Mouse (Mus musculus) layer of hippocampus, adult 9-10 months (tissue): ENCODE measurements around the gene Fmo1.

Experiments used
- DNase-seq: peaks from one replicate; pipeline ENCODE4 v3.0.0; 2022; ENCODE audit warnings: low spot score

Fmo1 gene

GRCm38 (mm10) chr1:162866280-162866681, at the start of gene Fmo1:
TSS of gene Fmo1 (minus strand) at chr1:162866610.
- DNase-seq = no peak

- DNase-seq = no peak
Observed at GRCm38 (mm10) chr1:162914932-162915556, 48.6 kb upstream of the Fmo1 start.

- DNase-seq = no peak
Observed at GRCm38 (mm10) chr1:162912085-162912484, 45.7 kb upstream of the Fmo1 start.

DNA sequence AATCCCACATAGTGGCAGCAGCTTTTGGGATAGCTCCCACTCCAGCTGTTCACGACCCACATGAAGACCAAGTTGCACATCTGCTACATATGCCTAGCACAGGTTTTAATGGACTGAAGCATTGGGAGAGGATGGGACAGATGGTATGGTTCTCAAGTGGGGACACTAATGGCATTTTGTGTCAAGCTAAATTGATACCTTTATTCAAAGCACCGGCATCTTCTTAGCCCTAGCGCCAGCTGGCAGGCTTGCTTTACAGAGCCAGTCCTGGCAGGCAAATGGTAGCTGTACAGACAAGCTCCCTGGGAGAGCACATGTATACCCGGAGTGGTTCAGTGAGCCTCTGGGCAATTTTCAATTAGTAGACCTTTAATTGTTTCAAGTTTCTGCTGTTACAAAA, 35.5 kb upstream of the Fmo1 start:
- DNase-seq = no peak

DNA sequence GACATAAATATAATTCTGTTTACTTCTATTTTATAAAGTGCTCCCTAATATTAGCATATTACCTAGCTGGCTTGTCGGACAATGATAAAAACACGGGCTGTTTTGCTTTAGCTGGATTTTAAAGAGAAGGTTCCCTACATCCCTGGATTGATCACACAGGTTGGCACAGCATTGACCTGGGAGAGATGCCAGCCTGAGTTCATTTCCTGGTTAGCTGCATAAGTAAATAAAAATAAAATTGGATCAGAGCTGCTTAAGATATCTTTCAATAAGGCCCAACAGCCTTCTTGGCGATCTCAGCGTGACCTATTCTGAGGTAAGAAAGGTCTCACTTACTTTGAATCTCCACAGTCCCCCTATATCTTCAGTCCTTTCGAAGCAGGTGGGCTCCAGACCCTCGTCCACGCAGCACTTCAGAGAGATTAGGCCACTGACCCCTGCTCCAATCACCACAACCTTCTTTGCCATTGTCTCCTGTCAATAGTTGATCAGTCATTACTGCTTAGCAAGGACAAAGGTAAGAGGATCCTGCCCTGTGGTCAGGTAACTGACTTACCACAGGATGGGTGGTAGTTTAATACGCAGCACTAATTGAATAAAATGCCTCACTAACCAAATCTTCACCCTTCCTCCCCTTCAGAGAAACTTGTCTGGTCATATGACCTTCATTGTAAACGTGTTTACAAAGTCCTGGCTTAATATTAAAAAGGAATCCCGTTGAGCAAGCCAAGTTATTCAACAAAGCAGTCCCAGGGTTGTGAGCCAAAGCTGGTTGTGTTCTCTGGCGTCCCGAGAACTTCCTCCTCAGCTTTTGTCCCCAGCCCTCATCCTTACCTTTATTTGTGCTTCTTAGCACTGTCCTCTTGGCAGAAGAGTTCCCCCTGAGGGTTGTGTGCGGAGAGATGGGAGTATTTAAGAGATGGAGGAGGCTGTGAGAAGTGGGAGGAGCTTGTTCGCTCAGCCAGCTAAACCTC, 31.7 kb upstream of the Fmo1 start, which contains the start of gene Fmo2:
Gene Fmo2, minus strand, starts transcription at position 889 of the 974 bp plus-strand sequence.
- DNase-seq = no peak

DNA sequence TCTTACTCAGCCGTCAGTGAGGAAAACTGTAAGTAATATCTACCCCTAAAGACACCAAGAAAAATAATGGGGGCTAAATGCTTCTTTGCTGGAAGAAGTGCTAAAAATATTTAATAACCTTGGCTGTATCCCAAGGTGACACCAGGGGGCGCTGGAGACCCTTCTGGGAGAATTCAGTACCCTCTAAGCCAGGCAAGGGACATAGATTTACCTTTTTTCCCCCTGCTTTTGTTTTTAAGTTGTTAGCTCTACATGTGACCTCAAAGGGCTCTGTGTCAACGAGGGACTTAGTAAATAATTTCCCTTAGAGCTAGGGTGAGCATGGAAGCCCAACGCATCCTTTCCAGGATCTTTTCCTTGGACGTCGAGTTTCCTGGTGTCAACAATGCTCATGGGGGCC, 29.5 kb upstream of the Fmo1 start:
- no peak for DNase-seq

GRCm38 (mm10) chr1:162893014-162893413, 26.6 kb upstream of the Fmo1 start:
- no peak for DNase-seq

- no peak for DNase-seq
Observed at GRCm38 (mm10) chr1:162891980-162892451, 25.6 kb upstream of the Fmo1 start.

DNA sequence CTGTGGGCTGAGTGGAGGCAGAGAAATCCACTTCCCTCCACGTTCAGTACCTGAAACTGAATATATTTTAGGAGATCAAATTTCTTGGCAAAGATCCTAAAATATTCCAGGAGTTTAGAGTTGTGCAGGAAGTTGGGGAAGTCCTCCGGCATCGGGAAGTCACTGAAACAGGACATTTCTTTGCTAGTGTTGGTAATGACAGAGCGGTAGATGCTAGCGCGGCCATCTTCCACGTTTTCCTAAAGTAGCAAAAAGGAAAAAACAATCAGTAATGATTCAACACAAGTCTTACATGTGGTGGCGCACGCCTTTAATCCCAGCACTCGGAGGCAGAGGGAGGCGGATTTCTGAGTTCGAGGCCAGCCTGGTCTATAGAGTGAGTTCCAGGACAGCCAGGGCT, 22.2 kb upstream of the Fmo1 start:
- DNase-seq = no peak

DNA sequence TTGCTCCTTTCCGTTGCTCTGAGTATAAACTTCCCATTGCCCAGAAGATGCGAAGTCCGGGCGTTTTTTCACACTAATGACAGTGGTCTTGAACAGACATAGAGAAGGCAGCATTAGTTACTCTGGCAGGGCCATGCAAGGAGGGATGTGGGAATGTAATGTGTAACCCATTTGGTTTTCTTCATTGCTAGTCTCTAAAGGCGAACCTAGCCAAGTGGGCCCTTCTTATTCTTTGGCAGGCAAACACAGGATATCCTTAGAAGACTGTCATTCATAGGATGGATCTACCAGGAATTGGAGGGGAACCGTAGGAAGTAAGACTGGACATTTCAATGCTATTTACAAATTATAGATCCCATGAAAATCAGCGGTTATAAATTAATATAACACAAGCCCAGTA, 21.2 kb upstream of the Fmo1 start:
- DNase-seq = no peak

- no peak for DNase-seq
Observed at GRCm38 (mm10) chr1:162886138-162886816, 19.9 kb upstream of the Fmo1 start.

- DNase-seq = no peak
Observed at GRCm38 (mm10) chr1:162882681-162883080, 16.3 kb upstream of the Fmo1 start.

GRCm38 (mm10) chr1:162879595-162880369, 13.4 kb upstream of the Fmo1 start:
- DNase-seq = no peak

GRCm38 (mm10) chr1:162875091-162875490, 8.7 kb upstream of the Fmo1 start:
- DNase-seq = no peak

DNA sequence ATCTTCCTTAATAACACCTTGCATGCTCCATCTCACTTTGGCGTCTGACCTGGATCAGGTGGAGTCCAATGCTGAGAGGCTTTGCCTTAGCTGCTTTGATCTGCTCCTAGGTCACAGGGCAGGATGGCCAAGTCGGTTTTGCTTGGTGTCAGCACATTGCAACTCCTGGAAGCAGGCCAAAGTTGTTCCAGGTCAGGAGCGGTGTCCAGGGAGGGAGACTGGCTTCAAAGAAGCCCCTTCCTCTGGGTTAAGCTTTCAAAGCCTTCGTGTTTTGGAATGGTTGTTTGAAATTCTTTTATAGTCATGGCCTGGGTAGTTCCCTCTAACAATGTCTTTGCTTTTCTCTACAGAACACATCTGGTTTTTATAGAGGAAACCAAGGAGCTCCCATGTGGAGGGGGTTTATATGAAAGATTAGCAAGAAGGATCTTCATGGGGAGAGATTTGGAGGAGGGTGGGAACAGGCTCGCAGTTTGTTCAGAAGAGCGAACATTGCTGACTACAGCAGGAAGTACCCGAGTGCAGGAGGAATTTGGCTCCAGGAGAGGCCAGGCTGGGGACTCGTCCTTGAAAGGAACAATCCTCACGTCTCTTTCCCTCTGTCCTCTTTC, 5.4 kb upstream of the Fmo1 start:
- DNase-seq = no peak

DNA sequence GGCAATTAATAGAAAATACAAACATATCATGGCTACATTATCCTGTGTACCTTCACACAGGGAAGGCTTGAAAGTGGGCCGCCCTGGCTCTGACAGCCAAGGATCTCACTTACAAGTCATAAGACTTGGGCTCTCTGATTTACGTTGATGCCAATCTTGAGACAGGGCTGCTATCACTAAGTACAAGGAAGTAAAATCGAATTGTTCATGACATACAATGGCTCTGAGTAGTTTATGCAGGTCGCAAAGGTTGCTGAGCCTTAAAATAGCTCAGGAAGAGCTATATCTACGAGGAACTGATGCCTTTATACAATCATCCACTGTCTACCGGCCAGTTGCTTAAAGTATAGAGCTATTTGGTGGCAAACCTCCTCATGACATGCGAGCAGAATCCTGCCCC, 4.6 kb upstream of the Fmo1 start:
- DNase-seq = no peak

GRCm38 (mm10) chr1:162867396-162867795, 986 bp upstream of the Fmo1 start:
- no peak for DNase-seq

DNA sequence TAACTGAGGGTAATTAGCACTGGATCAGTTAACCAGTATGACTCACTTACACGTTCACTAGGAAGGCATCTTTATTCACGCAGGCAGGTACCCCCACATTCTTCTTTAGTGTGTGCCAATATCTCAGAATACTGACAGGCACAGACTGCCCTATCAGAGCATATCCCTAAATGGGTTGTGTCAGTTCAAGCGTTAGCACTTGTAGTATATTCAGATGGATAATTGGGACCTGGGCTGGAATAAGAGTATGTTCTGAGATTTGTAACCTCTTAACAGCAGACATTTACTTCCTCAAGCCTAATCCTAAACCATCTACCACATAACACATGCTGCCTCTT, 948 bp downstream of the Fmo1 start:
- DNase-seq = no peak

DNA sequence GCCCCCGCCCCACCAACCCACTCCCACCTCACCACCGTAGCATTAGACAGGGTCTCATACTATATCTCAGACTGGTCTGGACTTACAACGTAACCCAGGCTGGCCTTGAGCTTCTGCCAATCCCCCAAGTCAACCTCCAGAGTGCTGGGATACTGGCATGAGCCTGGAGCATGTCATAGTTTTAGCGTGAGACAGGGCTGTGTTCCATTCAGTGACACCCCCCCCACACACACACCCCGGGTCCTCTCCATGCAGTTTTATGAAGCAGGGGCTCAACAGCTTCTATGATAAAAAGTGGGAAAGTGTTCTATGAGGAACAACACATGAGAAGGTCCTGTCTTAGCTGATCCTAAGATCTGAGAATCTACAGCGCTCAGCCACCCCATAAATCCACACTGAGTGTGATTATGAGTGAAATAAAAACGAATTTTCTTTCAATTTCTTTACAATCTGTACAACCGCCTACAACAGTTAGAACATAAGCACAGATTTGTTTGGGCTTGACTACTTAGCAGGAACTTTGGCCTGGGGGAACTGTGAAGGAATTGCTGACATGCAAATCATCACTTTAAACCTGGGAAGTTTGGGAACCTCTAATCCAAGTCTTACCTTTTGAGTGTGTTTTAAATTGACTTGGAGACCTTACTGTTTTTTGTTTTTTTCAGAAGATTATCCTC, 1.5 kb downstream of the Fmo1 start:
- no peak for DNase-seq

- DNase-seq = no peak
Observed at GRCm38 (mm10) chr1:162864279-162864678, 2.1 kb downstream of the Fmo1 start.

DNA sequence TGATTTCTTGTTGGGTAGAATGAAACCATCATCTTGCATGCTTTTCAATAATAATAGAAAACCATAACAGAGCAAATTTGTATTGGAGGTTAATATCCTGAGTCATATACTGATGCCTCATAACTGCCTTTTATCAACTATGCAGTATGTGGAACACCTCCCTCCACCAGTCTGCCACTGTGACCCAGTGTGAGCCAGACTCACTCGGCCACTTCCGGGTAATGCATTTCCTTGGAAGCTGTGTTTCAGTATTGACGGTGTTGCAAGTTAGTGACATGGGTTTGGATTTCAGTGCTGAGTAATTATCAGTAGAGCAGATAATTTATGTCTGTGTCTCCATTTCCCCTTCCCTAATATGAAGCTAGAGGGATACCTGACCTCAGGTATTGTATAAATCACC, 2.8 kb downstream of the Fmo1 start:
- DNase-seq = no peak
